Mouse (Mus musculus): ENCODE results near the gene Spats2.

The Spats2 gene

GRCm38 (mm10) chr15:99125711-99126080 is at the start of gene Spats2:
Gene Spats2 (plus strand): TSS chr15:99125916.
- DNase-seq: no peak

GRCm38 (mm10) chr15:99076011-99076410 is 49.7 kb upstream of the Spats2 start:
- DNase-seq: peak; percentile 60

- no peak for DNase-seq
Observed at GRCm38 (mm10) chr15:99078181-99078910, 47.4 kb upstream of the Spats2 start.

DNA sequence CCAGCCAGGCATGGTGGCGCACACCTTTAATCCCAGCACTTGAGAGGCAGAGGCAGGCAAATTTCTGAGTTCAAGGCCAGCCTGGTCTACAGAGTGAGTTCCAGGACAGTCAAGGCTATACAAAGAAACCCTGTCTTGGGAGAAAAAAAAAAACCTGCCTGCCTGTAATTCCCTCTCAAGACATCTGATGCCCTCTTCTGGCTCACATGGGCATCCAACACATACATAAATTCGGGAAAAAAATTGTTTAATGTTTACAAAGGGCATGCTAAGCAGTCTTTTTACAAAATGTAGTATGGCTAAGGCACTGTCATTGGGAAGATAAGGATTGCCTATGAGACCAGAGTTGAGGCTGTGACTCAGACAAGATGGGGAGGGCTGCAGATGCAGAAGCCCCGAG is 45.9 kb upstream of the Spats2 start:
- DNase-seq: no peak

DNA sequence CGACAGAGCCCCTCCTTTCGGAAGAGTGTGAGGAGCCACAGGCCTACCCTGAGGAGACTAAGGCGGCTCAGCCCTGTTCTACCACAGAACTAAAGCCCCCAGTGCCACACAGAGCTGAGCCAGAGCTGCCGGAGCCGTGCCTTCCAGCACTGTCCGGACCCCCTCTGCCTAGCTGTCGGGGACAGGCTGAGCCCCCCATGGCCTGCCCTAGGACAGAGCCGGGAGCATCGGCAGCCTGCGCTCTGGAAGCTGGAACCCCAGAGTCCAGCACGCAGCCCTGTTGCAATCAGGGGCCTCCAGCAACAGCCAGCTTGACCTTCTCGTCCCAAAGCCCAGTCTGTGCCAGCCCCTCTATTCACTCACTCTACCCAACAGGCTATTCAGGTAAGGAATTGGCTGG is 43.4 kb upstream of the Spats2 start:
- no peak for DNase-seq

DNA sequence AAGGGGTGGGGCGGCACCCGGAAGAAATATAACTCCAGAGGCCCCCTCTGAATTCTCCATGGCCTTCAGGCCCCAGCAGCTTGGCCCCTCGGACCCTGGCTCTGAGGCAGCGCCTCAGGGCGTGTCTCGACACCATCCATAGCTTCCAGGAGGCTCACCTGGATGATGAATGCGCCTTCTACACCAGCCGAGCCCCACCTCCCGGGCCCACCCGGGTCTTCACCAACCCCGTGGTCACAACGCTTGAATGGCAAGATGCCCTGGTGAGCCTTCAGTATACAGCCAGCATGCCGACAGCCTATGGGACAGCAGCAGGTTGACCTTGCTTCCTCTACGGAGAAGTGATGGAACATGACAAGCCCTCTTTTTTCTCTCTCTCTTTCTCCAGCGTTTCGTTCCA is 42.9 kb upstream of the Spats2 start:
- DNase-seq: no peak

DNA sequence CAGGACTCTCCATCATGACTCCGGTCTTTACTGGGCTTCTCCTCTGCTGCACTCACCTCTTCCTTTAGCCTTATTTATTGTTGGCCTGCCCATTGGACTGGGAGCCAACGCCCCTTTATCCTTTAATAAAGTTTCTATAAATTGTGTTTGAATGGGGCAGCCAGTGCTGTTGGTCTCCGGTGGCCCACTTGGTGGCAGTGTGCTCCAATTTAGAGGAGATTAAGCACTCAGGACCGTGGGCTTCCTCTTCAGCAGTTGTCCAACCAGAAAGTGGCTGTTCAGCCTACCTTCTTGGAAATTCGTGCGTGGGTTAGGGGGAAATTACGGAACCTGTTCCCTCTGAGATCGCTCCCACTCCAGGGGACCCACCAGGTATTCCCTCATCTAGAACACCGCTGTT is 42.5 kb upstream of the Spats2 start:
- DNase-seq: peak; percentile 61

- DNase-seq: peak; percentile 42
Observed at GRCm38 (mm10) chr15:99083867-99084557, 41.7 kb upstream of the Spats2 start.

- DNase-seq: no peak
Observed at GRCm38 (mm10) chr15:99084618-99085017, 41.1 kb upstream of the Spats2 start.

- no peak for DNase-seq
Observed at GRCm38 (mm10) chr15:99085997-99086396, 39.7 kb upstream of the Spats2 start.

DNA sequence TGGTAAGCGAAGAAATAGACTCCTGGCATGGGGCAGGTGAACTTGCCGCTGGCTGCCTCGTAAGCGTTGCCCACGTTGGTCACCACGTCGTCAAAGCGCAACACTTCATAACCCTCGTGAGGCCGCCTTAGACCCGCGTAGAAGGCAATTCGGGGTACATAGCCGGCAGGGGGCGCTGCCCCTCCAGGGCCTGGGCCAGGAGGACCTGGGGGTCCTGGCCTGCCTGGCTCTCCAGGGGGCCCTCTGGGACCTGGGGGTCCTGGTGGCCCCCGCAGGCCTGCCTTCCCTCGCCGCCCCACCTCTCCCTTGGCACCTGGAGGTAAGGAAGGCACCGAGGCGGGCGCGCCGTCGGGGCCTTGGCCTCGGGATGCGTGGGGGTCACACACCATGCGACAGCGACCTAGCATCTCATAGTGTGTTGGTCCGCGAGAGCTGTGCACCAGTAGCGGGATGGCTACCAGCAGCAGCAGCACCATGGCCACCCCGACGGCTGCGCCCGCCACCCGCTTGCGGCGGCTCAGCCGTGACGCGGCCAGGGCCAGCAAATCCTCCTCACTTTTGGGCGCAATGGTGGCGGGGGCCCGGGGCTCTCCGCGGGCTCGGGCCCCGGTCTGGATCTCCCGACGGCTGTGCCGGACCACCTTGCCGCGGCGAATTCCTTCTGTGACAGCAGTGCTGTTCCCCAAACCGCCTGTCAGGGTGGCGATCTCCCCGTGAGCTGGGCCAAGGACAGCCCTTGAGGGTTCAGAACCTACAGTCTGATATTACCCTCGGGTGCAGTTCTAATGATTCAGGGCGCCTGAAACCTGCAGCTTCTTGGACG is 38.3 kb upstream of the Spats2 start, which contains the start of gene C1ql4:
Gene C1ql4, minus strand, starts transcription at position 565 of the 823 bp plus-strand sequence.
- peak; percentile 65 for DNase-seq

- DNase-seq: peak; percentile 90
Observed at GRCm38 (mm10) chr15:99088292-99088691, 37.4 kb upstream of the Spats2 start.

GRCm38 (mm10) chr15:99089069-99089468 is 36.6 kb upstream of the Spats2 start:
- DNase-seq: peak; percentile 45

DNA sequence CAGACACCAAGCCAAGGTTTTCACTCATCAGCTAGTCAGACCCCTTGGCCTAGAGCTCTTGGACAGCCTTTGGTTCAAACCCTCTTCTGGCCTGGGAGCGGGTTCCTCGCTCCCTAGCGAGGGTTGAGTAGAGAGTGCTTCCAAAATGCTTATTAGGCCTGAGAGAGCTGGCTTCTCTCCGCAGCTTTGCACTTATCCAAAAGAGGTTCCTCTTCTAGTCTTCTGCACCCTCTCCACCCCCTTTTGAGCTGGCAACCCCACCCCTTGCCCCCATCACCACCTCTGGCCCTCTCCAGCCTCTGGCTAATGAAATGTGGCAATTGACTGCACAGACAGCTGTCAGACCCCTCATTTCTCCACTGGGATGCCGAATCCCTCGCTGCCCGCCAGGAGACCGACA is 32.8 kb upstream of the Spats2 start, which contains the start of gene Dnajc22:
Gene Dnajc22, plus strand, starts transcription at position 301 of the 400 bp plus-strand sequence.
- peak; percentile 18 for DNase-seq

DNA sequence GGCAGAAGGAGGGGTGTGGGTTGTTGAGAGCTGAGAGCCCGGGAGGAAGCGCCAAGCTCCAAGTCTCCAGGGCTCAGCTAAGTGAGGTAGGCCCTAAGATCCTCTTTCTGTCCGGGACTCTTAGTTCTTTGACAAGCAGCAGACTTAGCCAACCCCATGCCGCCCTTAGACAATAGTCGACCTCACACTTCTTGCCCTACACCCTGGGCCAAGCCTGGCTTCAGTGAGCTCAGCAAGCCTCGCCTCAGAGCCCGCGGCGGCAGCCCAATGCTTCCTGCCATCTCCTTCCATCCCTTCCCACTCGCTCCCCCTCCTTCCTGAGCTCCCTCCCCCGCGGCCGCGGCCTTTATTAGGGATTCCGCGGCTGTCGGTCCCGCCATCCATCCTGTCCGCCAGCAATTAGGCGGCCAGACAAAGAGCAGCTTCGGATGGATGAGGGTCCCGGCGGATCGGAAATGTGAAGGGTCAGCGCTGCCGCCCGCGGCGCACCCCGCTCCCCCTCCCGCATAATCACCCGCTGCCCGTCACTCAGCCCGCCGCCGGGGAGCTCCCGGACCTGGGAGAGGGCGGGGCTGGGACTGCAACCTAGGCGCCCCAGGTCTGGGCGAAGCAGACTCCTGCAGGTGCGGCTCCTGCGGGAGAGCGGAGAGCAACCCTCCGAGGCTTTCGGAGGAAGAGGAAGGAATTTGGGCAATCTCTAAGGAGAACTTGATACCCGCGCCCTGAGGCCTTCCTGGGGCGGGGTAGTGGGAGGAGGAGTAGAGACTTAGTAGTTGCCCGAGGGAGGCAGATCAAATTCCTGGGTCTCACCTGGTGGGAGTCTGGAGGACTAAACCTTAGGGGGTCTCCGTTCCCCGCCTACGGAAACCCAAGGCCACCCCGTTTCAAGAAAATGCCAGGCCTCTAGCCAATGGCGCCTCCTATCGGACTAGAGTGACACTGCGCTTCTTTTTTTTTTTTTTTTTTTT is 32.1 kb upstream of the Spats2 start:
- peak; percentile 88 for DNase-seq

- peak; percentile 79 for DNase-seq
Observed at GRCm38 (mm10) chr15:99094631-99095270, 31.0 kb upstream of the Spats2 start.

GRCm38 (mm10) chr15:99095356-99095755 is 30.4 kb upstream of the Spats2 start:
- DNase-seq: no peak

GRCm38 (mm10) chr15:99096061-99096793 is 29.5 kb upstream of the Spats2 start:
- no peak for DNase-seq

- DNase-seq: peak; percentile 74
Observed at GRCm38 (mm10) chr15:99096831-99097500, 28.8 kb upstream of the Spats2 start.

- DNase-seq: peak; percentile 66
Observed at GRCm38 (mm10) chr15:99097840-99098492, 27.8 kb upstream of the Spats2 start.
